Mouse (Mus musculus) limb, embryonic 10.5 days (tissue): Measurements from ENCODE around the gene Cmtm8. TPM values are rescaled to one million over a fixed set of nuclear protein-coding genes. Genes with fewer than 3 reads are reported as not detected.

ENCODE experiments used
- DNase-seq: peaks from one replicate; pipeline ENCODE4 v3.0.0-alpha.2; 2017; ENCODE audit warnings: low spot score
- H3K27ac ChIP-seq: fragments of 300-500 bp; sonication (generic); 2 replicates; pipeline ENCODE4 v1.5.1; 2016; ENCODE audit warnings: mild to moderate bottlenecking
- H3K27me3 ChIP-seq: fragments of 300-500 bp; sonication (generic); 2 replicates; pipeline ENCODE4 v1.6.1; 2016; ENCODE audit warnings: low read depth, mild to moderate bottlenecking; ENCODE audit not compliant: poor library complexity, severe bottlenecking
- H3K36me3 ChIP-seq: fragments of 300-500 bp; sonication (generic); 2 replicates; pipeline ENCODE4 v1.6.1; 2016; ENCODE audit warnings: mild to moderate bottlenecking, moderate library complexity
- H3K4me1 ChIP-seq: fragments of 300-500 bp; sonication (generic); 2 replicates; pipeline ENCODE4 v1.6.1; 2016
- H3K4me3 ChIP-seq: fragments of 300-500 bp; sonication (generic); 2 replicates; pipeline ENCODE4 v1.5.1; 2016; ENCODE audit warnings: mild to moderate bottlenecking, moderate library complexity
- H3K9me3 ChIP-seq: fragments of 300-500 bp; sonication (generic); replicated peaks from 2 replicates; pipeline ENCODE4 v1.6.1; 2016; ENCODE audit warnings: mild to moderate bottlenecking
- WGBS: fragments of 180-500 bp; shearing (Covaris S2); methylation state at CpG from one replicate; pipeline ENCODE4 v1.1.7; 2016; 5-methylcytosine and 5-hydroxymethylcytosine counted together
- polyA plus RNA-seq: library from polyadenylated mRNA; unstranded; fragments of >200 nt; fragmentation: Nextera tagmentation; extraction: Ambion mirVana; gene quantifications from 2 replicates; pipeline ENCODE4 v1.2.1, GENCODE M21; 2016

Cmtm8 gene
- polyA plus RNA-seq, 1 experiment from 2014 or later, result 13.9 TPM

DNA sequence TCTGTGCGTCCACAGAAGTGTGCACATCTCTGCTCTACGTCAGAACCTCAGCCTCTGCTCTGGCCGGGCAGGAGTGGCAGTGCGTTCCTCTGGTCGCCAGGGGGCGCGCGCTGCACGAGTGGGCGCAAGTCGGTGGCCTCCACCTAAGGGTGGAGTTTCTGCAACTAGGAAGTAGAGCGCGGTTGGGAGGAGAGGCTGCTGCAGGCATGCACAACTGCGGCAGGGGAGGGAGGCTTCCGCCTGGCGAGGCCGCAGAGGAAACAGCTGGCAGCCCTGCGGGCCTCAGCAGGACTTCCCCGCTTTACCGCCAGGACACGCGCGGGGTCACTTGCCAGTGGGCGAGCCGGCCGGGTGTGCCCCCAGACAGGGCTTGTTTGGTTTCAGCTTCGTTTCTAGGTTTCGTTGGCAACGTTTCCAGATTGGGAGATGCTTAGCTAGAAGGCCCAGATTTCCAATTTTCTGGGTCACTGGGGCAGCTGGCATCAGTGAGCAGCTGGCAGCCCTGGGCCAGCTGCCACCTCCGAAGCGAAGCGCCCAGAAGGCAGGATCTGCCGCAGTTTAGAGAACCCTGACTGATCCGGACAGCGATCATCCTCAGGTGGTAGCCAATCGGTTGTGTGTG lies 91.0 kb downstream of the Cmtm8 start:
- peaks cover 54% of the 10 kb centered on the region for H3K36me3 ChIP-seq
- H3K4me1 ChIP-seq, result peaks cover 10% of the 10 kb centered on the region
- peak overlapping the region; percentile 56 for H3K4me3 ChIP-seq
- WGBS, result 9% methylated on average over 36 of the region's 36 CpGs
- peak overlapping the region; percentile 75 for H3K27ac ChIP-seq
- DNase-seq, result peak; percentile 92
- no peaks in the 10 kb centered on the region for H3K9me3 ChIP-seq
- H3K27me3 ChIP-seq, result no peaks in the 10 kb centered on the region

DNA sequence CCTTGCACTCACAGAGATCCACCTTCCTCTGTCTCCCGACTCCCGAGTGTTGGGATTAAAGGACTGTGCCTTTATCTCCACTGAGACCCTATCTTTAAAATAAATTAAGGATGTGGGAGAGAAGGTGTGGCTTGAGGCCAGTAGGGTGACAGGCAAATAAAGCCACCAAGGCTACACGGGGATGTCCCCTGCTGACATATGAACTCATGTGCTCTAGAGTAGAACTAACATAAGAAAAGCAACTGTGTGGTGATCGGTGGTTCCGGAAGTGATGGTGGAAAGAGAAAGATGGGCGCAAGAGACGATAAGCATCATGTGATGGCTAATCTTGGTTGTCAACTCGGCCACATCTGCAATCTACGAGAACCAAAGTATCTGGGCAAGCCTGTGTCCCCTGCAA lies 91.6 kb downstream of the Cmtm8 start:
- H3K9me3 ChIP-seq, result no peaks in the 10 kb centered on the region
- H3K36me3 ChIP-seq, result peaks cover 56% of the 10 kb centered on the region
- H3K27me3 ChIP-seq, result no peaks in the 10 kb centered on the region
- DNase-seq, result no peak
- peaks cover 10% of the 10 kb centered on the region for H3K4me1 ChIP-seq
- H3K27ac ChIP-seq, result no peak overlapping the region
- H3K4me3 ChIP-seq, result peak overlapping the region; percentile 56; the same call in 1 of the 2 replicates
- WGBS, result 78% methylated on average over 9 of the region's 9 CpGs

DNA sequence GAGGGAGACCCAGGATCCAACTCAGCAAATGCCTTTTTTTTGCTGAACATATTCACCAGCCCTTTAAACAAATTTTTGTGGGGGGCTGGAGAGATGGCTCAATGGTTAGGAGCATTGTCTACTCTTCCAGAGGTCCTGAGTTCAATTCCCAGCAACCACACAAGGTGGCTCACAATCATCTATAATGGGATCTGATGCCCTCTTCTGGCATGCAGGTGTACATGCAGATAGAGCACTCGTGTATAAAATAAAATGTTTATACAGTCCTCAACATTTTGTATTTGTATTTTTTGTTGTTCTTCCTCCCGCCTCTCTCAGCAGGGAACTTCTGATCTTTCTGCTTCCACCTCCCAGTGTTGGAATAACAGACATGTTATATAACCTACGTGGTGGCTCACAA lies 92.4 kb downstream of the Cmtm8 start:
- 84% methylated on average over 3 of the region's 3 CpGs for WGBS
- H3K36me3 ChIP-seq, result peaks cover 56% of the 10 kb centered on the region

DNA sequence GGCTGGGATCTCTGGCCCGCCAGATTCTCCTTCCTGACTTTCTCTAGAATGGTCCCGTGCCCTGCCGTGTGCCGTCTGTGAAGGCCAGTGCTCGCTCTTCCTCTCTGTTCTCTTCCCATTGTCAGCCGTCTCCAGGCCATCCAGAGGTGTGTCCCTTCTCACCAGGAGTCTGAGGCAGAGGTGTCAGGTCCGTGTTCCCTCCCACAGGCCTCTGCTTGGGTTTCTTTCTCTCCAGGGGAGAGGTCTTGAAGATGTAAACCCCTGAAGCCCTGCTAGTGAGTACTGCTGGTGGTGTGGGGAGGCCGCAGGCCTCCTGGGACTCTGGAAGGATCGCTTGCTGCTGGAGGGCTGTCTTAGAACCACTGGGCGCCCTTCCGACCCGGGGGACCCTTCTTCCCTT lies 96.5 kb downstream of the Cmtm8 start:
- no peaks in the 10 kb centered on the region for H3K9me3 ChIP-seq
- no peak overlapping the region for H3K4me3 ChIP-seq
- no peak for DNase-seq
- H3K27me3 ChIP-seq, result no peaks in the 10 kb centered on the region
- H3K27ac ChIP-seq, result no peak overlapping the region
- peaks cover 1% of the 10 kb centered on the region; the same call in 1 of the 2 replicates for H3K4me1 ChIP-seq
- 75% methylated on average over 12 of the region's 12 CpGs for WGBS
- peaks cover 66% of the 10 kb centered on the region for H3K36me3 ChIP-seq

More for the DNA sequence above, 92.4 kb downstream of the Cmtm8 start:
- H3K4me1 ChIP-seq, result peaks cover 10% of the 10 kb centered on the region
- no peaks in the 10 kb centered on the region for H3K9me3 ChIP-seq
- no peaks in the 10 kb centered on the region for H3K27me3 ChIP-seq
- H3K4me3 ChIP-seq, result no peak overlapping the region
- no peak for DNase-seq
- no peak overlapping the region for H3K27ac ChIP-seq

DNA sequence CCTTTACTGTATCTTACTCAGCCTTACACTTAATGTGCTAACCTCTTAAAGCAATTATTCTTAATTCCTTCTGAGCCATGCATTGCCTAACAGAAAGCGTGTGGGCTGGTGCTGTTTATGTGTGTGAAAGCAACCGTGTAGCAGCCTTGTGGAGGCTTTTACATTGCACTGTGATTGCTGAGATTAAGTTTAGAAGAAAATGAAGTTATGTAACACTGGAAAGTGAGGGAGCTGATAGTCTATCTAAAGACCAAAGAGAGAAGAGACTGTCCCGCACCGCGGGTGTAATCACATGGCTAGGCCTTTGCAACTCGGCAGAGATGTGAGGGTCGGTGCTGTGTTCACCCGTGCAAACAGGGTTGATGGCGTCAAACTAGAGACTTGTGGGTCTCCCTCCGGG lies 96.9 kb downstream of the Cmtm8 start:
- no peaks in the 10 kb centered on the region for H3K4me1 ChIP-seq
- H3K36me3 ChIP-seq, result peaks cover 71% of the 10 kb centered on the region
- 82% methylated on average over 10 of the region's 10 CpGs for WGBS
- no peaks in the 10 kb centered on the region for H3K27me3 ChIP-seq
- no peak overlapping the region for H3K4me3 ChIP-seq
- DNase-seq, result no peak
- no peaks in the 10 kb centered on the region for H3K9me3 ChIP-seq
- no peak overlapping the region for H3K27ac ChIP-seq

DNA sequence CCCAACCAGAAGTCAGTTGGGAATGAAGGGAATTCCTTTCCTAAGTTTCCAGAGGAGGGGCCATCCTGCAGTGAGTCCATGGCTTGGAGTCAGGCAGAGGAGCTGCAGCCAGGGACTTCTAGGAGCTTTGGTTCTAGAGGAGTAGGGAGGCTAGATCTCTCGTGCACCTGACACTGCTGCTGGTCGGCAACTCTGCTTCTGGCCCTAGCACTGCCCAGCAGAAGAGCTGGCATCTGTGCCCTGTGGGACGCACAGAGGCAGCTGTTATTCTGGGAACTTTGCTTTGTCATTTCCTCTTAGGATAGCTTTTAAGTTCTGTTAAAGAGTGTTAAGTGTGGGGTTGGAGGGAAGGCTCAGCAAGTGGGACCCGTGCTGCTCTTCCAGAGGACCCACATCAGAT lies 98.3 kb downstream of the Cmtm8 start:
- DNase-seq, result no peak
- H3K36me3 ChIP-seq, result peaks cover 74% of the 10 kb centered on the region

DNA sequence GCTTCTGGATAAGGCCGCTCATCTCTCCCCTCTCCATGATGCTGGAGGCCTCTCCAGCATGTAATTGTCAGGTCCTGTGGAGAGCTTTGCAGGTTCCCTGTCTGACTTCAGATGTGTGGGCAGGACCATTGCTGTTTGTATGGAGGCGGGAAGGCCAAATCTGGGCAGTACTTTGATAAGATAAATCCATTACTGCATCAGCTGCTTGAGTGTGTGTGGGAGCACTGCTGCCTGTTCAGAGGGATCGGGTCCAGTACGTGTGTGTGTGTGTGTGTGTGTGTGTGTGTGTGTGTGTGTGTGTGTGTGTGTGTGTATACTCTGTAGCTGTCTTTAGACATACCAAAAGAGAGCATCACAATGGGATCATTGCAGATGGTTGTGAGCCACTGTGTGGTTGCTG lies 98.8 kb downstream of the Cmtm8 start:
- no peaks in the 10 kb centered on the region for H3K27me3 ChIP-seq
- H3K27ac ChIP-seq, result no peak overlapping the region
- DNase-seq, result no peak
- no peaks in the 10 kb centered on the region for H3K9me3 ChIP-seq
- 89% methylated on average over 4 of the region's 4 CpGs for WGBS
- H3K4me1 ChIP-seq, result no peaks in the 10 kb centered on the region
- peaks cover 72% of the 10 kb centered on the region for H3K36me3 ChIP-seq
- no peak overlapping the region for H3K4me3 ChIP-seq

More for the DNA sequence above, 98.3 kb downstream of the Cmtm8 start:
- Histone ChIP-seq H3K9me3 (no peaks in the 10 kb centered on the region), H3K4me3 (no peak overlapping the region), H3K4me1 (no peaks in the 10 kb centered on the region), H3K27me3 (no peaks in the 10 kb centered on the region), H3K27ac (no peak overlapping the region)
- WGBS, result 86% methylated on average over 4 of the region's 4 CpGs

DNA sequence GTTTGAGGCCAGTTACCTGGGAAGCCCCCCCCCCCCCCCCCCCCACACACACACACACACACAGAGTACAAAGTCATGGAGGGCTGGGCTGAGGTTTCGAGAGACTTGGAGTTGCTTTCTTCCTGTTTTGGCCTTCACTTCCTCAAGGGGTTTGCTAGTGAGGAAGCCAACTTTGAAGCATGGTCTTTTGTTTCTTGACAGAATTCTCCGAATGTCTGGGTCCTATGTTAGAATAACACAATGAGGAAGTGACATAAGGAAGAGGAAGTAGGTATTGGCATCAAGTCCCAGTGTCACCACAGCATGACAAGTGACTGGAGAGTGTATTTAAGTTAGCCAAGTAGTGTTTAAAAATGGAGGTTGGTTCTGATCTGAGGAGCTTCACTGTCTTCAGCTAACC lies 101.2 kb downstream of the Cmtm8 start:
- no peak for DNase-seq
- H3K27ac ChIP-seq, result no peak overlapping the region
- H3K27me3 ChIP-seq, result no peaks in the 10 kb centered on the region
- no peak overlapping the region for H3K4me3 ChIP-seq
- peaks cover 60% of the 10 kb centered on the region for H3K36me3 ChIP-seq
- H3K4me1 ChIP-seq, result no peaks in the 10 kb centered on the region
- H3K9me3 ChIP-seq, result no peaks in the 10 kb centered on the region
- 93% methylated on average over 2 of the region's 2 CpGs for WGBS

DNA sequence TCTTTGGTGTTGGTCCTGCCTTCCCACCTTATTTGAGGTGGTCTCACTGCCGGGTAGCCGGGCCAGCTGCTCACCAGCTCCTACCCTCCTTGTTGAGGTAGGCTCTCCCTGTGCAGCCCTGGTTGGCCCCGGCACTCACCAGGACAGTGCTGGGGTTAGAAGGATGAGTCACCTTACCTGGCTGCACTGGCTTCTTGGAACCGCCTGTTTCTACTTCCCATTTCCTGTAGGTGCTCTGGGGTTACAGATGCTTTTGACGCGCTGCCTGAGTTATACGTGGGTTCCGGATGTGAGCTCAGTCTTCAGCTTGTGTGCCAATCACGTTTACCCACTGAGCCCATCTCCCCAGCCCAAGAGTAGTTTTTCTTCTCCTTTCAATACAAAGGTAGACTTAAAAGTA lies 103.6 kb downstream of the Cmtm8 start:
- no peaks in the 10 kb centered on the region for H3K9me3 ChIP-seq
- no peak overlapping the region for H3K27ac ChIP-seq
- no peak overlapping the region for H3K4me3 ChIP-seq
- H3K36me3 ChIP-seq, result peaks cover 45% of the 10 kb centered on the region
- no peaks in the 10 kb centered on the region for H3K27me3 ChIP-seq
- 92% methylated on average over 9 of the region's 9 CpGs for WGBS
- H3K4me1 ChIP-seq, result peaks cover 5% of the 10 kb centered on the region
- no peak for DNase-seq

Other genes starting within 250 kb of the Cmtm8 start
- gene Cnot10, start 204.0 kb downstream of the Cmtm8 start, polyA plus RNA-seq, result 71.0 and 82.1 TPM in 2 replicates
- 76.8 and 78.2 TPM in 2 replicates for gene Dync1li1, start 155.4 kb downstream of the Cmtm8 start, polyA plus RNA-seq
- 28.9 and 29.4 TPM in 2 replicates for gene Cmtm6, start 113.0 kb downstream of the Cmtm8 start, polyA plus RNA-seq
- gene Cmtm7, start 62.3 kb downstream of the Cmtm8 start, polyA plus RNA-seq, result 83.6 and 100 TPM in 2 replicates
- 10.6 and 12.6 TPM in 2 replicates for gene Gpd1l, start 89.8 kb upstream of the Cmtm8 start, polyA plus RNA-seq
- 1.5 and 1.7 TPM in 2 replicates for gene Osbpl10, start 134.4 kb upstream of the Cmtm8 start, polyA plus RNA-seq
- gene Rps27rt, start 138.6 kb upstream of the Cmtm8 start, polyA plus RNA-seq, result 226 and 227 TPM in 2 replicates